Mouse (Mus musculus) ES-Bruce4 (cell line): ENCODE measurements around the gene Ccl25. TPM values are rescaled to one million over a fixed set of nuclear protein-coding genes. Genes with fewer than 3 reads are reported as not detected.
"Not testable (repeated sequence)": the region's sequence is repeated elsewhere in the genome, so short reads cannot be mapped to it uniquely, and the experiment has no call there.

ENCODE experiments used
- H3K27ac ChIP-seq: 2 replicates; pipeline ENCODE4 v1.5.1; 2012; ENCODE audit warnings: low read length, inconsistent platforms; ENCODE audit not compliant: insufficient read depth
- H3K27me3 ChIP-seq: 2 replicates; pipeline ENCODE4 v1.6.1; 2012; ENCODE audit warnings: mild to moderate bottlenecking, low read length, inconsistent platforms; ENCODE audit not compliant: control insufficient read depth, poor library complexity, insufficient read depth, severe bottlenecking
- H3K36me3 ChIP-seq: 2 replicates; pipeline ENCODE4 v1.6.1; 2012; ENCODE audit warnings: inconsistent platforms, mild to moderate bottlenecking, low read length, moderate library complexity; ENCODE audit not compliant: control insufficient read depth, poor library complexity, insufficient read depth, severe bottlenecking
- H3K4me1 ChIP-seq: one replicate; pipeline ENCODE4 v1.8.1; 2011; ENCODE audit warnings: low read length; ENCODE audit not compliant: control insufficient read depth, insufficient read depth
- H3K4me3 ChIP-seq: 2 replicates; pipeline ENCODE4 v1.5.1; 2011; ENCODE audit warnings: low read depth, mild to moderate bottlenecking, low read length
- H3K9ac ChIP-seq: 2 replicates; pipeline ENCODE4 v1.6.1; 2012; ENCODE audit warnings: low read depth, mild to moderate bottlenecking, inconsistent platforms; ENCODE audit not compliant: poor library complexity, severe bottlenecking
- H3K9me3 ChIP-seq: replicated peaks from 2 replicates; pipeline ENCODE4 v1.6.1; 2012; ENCODE audit warnings: mild to moderate bottlenecking, low read length, inconsistent platforms; ENCODE audit not compliant: control insufficient read depth, poor library complexity, insufficient read depth, severe bottlenecking
- CTCF ChIP-seq: IDR thresholded peaks from one replicate; pipeline ENCODE4 v1.8.1; 2011; ENCODE audit warnings: low read depth, low read length
- EP300 ChIP-seq: IDR thresholded peaks from 2 replicates; pipeline ENCODE4 v1.6.1; 2011; ENCODE audit warnings: low read depth, low read length; ENCODE audit not compliant: insufficient read depth
- POLR2A ChIP-seq: IDR thresholded peaks from one replicate; pipeline ENCODE4 v1.8.1; 2011; ENCODE audit warnings: low read length; ENCODE audit not compliant: insufficient read depth
- polyA plus RNA-seq: library from polyadenylated mRNA; stranded (reverse); fragments of >200 nt; gene quantifications from 2 replicates; pipeline ENCODE4 v1.2.4, GENCODE M21; 2011; ENCODE audit warnings: low read depth; ENCODE audit not compliant: missing spikeins, insufficient read depth, insufficient read length

The Ccl25 gene
- polyA plus RNA-seq, 1 experiment, result 35.1 TPM

DNA sequence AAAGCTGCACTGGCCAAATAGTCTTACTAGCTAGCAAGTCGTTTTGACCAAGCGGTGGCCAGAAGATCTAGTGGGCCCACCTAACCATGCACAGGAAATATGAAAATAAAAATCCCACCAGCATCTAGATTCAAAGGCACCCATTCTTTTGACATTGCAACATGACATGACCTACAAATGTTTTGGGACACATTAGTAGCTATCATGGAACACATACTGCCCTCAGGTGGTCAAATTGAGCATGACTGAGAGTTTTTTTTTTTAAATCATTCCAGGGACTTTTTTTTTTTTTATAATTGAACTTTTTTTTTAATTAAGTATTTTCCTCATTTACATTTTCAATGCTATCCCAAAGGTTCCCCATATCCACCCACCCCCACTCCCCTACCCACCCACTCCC lies 47.6 kb downstream of the Ccl25 start:
- H3K4me1 ChIP-seq, result no peaks in the 10 kb centered on the region
- no peak overlapping the region for H3K4me3 ChIP-seq
- no peaks in the 10 kb centered on the region for H3K9me3 ChIP-seq
- no peak overlapping the region for H3K27ac ChIP-seq
- H3K36me3 ChIP-seq, result no peaks in the 10 kb centered on the region
- no peaks in the 10 kb centered on the region for H3K27me3 ChIP-seq
- no peak overlapping the region for H3K9ac ChIP-seq
- TF ChIP-seq EP300 (no peak), POLR2A (no peak)

DNA sequence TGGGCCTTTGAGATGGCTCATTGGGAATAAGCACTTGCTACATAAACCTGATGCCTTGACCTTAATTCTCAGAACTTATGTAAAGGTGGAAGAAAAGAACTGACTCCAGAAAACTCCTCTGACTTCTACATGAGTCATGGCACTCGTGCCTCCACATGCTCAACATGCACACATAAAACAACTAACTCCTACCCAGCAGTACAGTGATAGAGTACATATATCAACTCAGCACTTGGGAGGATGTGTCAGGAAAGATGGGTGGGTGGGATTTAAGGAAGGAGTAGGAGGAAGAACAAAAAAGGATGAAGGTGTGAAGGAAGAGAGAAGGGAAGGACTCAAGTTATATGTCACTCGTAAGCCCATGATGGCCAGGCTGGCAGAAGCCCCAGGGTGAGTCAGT lies 76.4 kb downstream of the Ccl25 start:
- no peaks in the 10 kb centered on the region for H3K27me3 ChIP-seq
- no peak overlapping the region for H3K27ac ChIP-seq
- no peaks in the 10 kb centered on the region for H3K36me3 ChIP-seq
- TF ChIP-seq EP300 (no peak), POLR2A (no peak), CTCF (no peak)
- no peak overlapping the region for H3K9ac ChIP-seq
- peaks cover 9% of the 10 kb centered on the region for H3K9me3 ChIP-seq
- no peaks in the 10 kb centered on the region for H3K4me1 ChIP-seq
- H3K4me3 ChIP-seq, result no peak overlapping the region

- H3K4me1 ChIP-seq, result no peaks in the 10 kb centered on the region
- H3K36me3 ChIP-seq, result no peaks in the 10 kb centered on the region
- no peaks in the 10 kb centered on the region for H3K27me3 ChIP-seq
- peak overlapping the region; percentile 50 for H3K4me3 ChIP-seq
- H3K9me3 ChIP-seq, result peaks cover 7% of the 10 kb centered on the region
- peak overlapping the region; percentile 21 for H3K9ac ChIP-seq
- peak overlapping the region; percentile 62 for H3K27ac ChIP-seq
- TF ChIP-seq CTCF (no peak), POLR2A (no peak), EP300 (0 out of 2 replicates have a peak, but pooled peaks have one; percentile 2)
Observed at GRCm38 (mm10) chr8:4403960-4404879, 79.2 kb downstream of the Ccl25 start.

DNA sequence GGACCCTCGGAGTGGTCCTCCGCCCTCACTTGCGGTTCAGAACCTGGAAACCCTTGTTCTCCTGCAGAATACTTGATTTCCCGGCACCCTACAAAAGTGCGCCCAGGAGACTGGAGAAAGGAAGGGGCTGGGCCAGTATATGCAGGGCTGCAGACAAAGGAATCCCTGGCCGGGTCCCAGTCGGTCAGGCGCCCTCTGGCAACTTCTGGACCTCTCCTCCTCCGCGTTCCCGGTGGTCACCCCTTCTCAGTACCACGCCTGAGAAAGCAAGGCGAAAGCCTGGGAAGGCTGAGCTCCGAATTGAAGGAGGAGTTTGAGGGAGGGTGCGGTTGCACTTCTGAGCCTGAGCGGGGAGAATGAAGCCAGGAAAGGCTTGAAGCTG lies 79.9 kb downstream of the Ccl25 start:
- H3K9me3 ChIP-seq, result peaks cover 3% of the 10 kb centered on the region
- H3K4me1 ChIP-seq, result no peaks in the 10 kb centered on the region
- no peaks in the 10 kb centered on the region for H3K36me3 ChIP-seq
- H3K4me3 ChIP-seq, result peak overlapping the region; percentile 50
- no peak for TF ChIP-seq POLR2A
- no peak for TF ChIP-seq EP300
- TF ChIP-seq CTCF, result no peak
- peak overlapping the region; percentile 62 for H3K27ac ChIP-seq
- no peaks in the 10 kb centered on the region for H3K27me3 ChIP-seq
- H3K9ac ChIP-seq, result peak overlapping the region; percentile 21

GRCm38 (mm10) chr8:4408425-4408824 lies 83.4 kb downstream of the Ccl25 start:
- not testable (repeated sequence) for H3K9ac ChIP-seq, H3K27me3 ChIP-seq, H3K27ac ChIP-seq, H3K4me3 ChIP-seq, H3K9me3 ChIP-seq, H3K4me1 ChIP-seq, H3K36me3 ChIP-seq
- peak; percentile 33 for TF ChIP-seq CTCF

Other genes with a start within 250 kb of the Ccl25 start
- not detected in 2 replicates for gene Cd209f, start 219.4 kb upstream of the Ccl25 start, polyA plus RNA-seq
- gene Cd209g, start 191.1 kb upstream of the Ccl25 start, polyA plus RNA-seq, result not detected in 2 replicates
- gene Evi5l, start 158.6 kb upstream of the Ccl25 start, polyA plus RNA-seq, result 4.1 and 5.7 TPM in 2 replicates
- 7.2 and 10.7 TPM in 2 replicates for gene Prr36, start 107.8 kb upstream of the Ccl25 start, polyA plus RNA-seq
- 1.0 and 1.4 TPM in 2 replicates for gene Lrrc8e, start 98.4 kb upstream of the Ccl25 start, polyA plus RNA-seq
- 56.9 and 62.1 TPM in 2 replicates for gene Map2k7, start 86.5 kb upstream of the Ccl25 start, polyA plus RNA-seq
- gene Gm49320, start 86.3 kb upstream of the Ccl25 start, polyA plus RNA-seq, result 0.33 and 1.2 TPM in 2 replicates
- gene Tgfbr3l, start 77.0 kb upstream of the Ccl25 start, polyA plus RNA-seq, result 4.2 and 5.6 TPM in 2 replicates
- 26.8 and 29.0 TPM in 2 replicates for gene Snapc2, start 72.1 kb upstream of the Ccl25 start, polyA plus RNA-seq
- gene Ctxn1, start 65.9 kb upstream of the Ccl25 start, polyA plus RNA-seq, result 21.6 and 25.0 TPM in 2 replicates
- gene Timm44, start 49.3 kb upstream of the Ccl25 start, polyA plus RNA-seq, result 99.1 and 103 TPM in 2 replicates
- gene Elavl1, start 203 bp downstream of the Ccl25 start, polyA plus RNA-seq, result 118 and 123 TPM in 2 replicates
- 32.7 and 41.2 TPM in 2 replicates for gene Cers4, start 167.8 kb downstream of the Ccl25 start, polyA plus RNA-seq